ENCODE assay signal across 13 mouse cellular contexts in the genomic region with DNA sequence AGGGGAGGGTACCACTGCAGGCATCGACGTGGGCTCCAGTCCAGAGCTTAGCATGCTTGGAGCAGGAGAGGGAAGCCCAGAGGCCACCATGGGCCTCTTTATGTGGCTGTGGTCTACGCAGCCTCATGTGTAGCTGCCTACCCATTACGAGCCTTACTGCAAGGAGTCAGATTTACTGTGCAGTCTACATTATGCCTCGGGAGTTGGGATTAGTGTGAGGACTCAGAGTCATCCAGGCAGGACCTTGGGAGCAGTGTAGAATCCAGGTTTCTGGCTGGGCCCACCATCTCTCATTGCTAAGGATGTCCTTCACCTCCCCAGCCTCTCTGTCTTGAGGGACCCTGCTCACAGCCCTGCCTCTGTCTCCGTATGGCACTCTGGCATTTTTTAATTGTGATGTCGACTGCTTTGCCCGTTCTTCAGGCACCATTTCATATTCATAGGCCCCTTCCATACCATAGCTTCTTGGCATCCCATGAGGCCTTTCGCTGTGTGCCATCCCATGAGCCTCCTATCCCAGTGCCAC. TPM values are rescaled to one million over a fixed set of nuclear protein-coding genes. Genes with fewer than 3 reads are reported as not detected.
DNase-seq lines count a peak whose midpoint lies in the region; ATAC-seq lines count a peak whose summit lies in the region.
"Had no signal": no experiment of that assay in that cellular context is flagged by ENCODE, and none has a peak within 500 bp of the region (broad histone marks: within the 10 kb centered on the region; RNA-seq: fewer than 3 reads in every experiment).

No protein-coding gene starts in this region.

- H3K4me2 ChIP-seq in kidney, embryonic 14.5 days (replicated peaks; ENCODE audit: low read depth, low read length), result no peak overlapping the region
- H3K4me2 ChIP-seq in embryonic facial prominence, embryonic 13.5 days, result peak overlapping the region; percentile 63
- peak overlapping the region; percentile 53 for H3K4me2 ChIP-seq in intestine, embryonic 14.5 days (ENCODE audit: low read length)
- no peak overlapping the region for H3K4me2 ChIP-seq in liver, embryonic 16.5 days (ENCODE audit: low read depth, low read length)

- H3K9me3 ChIP-seq in kidney, embryonic 14.5 days (ENCODE audit: control insufficient read depth, low read length), result peaks cover 2% of the 10 kb centered on the region; the same call in 1 of the 2 replicates
- 0 out of 2 replicates have a peak, but pooled peaks cover 6% of the 10 kb centered on the region for H3K9me3 ChIP-seq in embryonic facial prominence, embryonic 13.5 days
- peaks cover 3% of the 10 kb centered on the region; the same call in 1 of the 2 replicates for H3K9me3 ChIP-seq in intestine, embryonic 14.5 days (ENCODE audit: control insufficient read depth, low read length)
- no peaks in the 10 kb centered on the region for H3K9me3 ChIP-seq in liver, embryonic 16.5 days (replicated peaks; ENCODE audit: control insufficient read depth, low read length)

- no peak for DNase-seq in kidney, postnatal 4 days
- DNase-seq in intestine, embryonic 14.5 days (ENCODE audit: low spot score), result no peak
- DNase-seq in thymus, postnatal 4 days, result no peak
- DNase-seq in cerebellum, adult 9-10 months, result no peak
- DNase-seq: cerebellum, postnatal 36 days; gastrocnemius, postnatal 25 days; kidney, adult 18-20 months; right cerebral cortex, adult 18-20 months had no signal

- no peak for ATAC-seq in kidney, embryonic 14.5 days (ENCODE audit: low FRiP score, low TSS enrichment)
- no peak for ATAC-seq in embryonic facial prominence, embryonic 13.5 days (ENCODE audit: insufficient number of reproducible peaks, insufficient read depth, low FRiP score, low TSS enrichment, low read depth)
- peak; percentile 11; the same call in 1 of the 2 replicates for ATAC-seq in intestine, embryonic 14.5 days (replicated peaks; ENCODE audit: low FRiP score, low TSS enrichment, low read depth)
- peak; percentile 27 for ATAC-seq in liver, embryonic 16.5 days (ENCODE audit: low read depth)
- ATAC-seq: forebrain, embryonic 14.5 days had no signal

- peak overlapping the region; percentile 91; the same call in 1 of the 2 replicates for H3K27ac ChIP-seq in kidney, embryonic 14.5 days (ENCODE audit: low read depth, low read length)
- H3K27ac ChIP-seq in embryonic facial prominence, embryonic 13.5 days, result peak overlapping the region; percentile 99
- peak overlapping the region; percentile 95 for H3K27ac ChIP-seq in intestine, embryonic 14.5 days (ENCODE audit: low read depth)
- no peak overlapping the region; the same call in 1 of the 2 replicates for H3K27ac ChIP-seq in liver, embryonic 16.5 days (ENCODE audit: low read length)
- H3K27ac ChIP-seq: macrophage had no signal

- no peak overlapping the region for H3K4me3 ChIP-seq in kidney, embryonic 14.5 days (ENCODE audit: low read length)
- H3K4me3 ChIP-seq in embryonic facial prominence, embryonic 13.5 days, result peak overlapping the region; percentile 53
- H3K4me3 ChIP-seq in intestine, embryonic 14.5 days (ENCODE audit: low read depth, low read length), result peak overlapping the region; percentile 51; the same call in 1 of the 2 replicates
- no peak overlapping the region for H3K4me3 ChIP-seq in liver, embryonic 16.5 days (ENCODE audit: low read depth, low read length)

- peaks cover 8% of the 10 kb centered on the region; the same call in 1 of the 2 replicates for H3K36me3 ChIP-seq in kidney, embryonic 14.5 days (ENCODE audit: control insufficient read depth, insufficient read depth, low read length)
- H3K36me3 ChIP-seq in embryonic facial prominence, embryonic 13.5 days, result peaks cover 5% of the 10 kb centered on the region; the same call in 1 of the 2 replicates
- peaks cover 7% of the 10 kb centered on the region; the same call in 1 of the 2 replicates for H3K36me3 ChIP-seq in intestine, embryonic 14.5 days (ENCODE audit: control insufficient read depth, insufficient read depth, low read length)
- H3K36me3 ChIP-seq in liver, embryonic 16.5 days (ENCODE audit: control insufficient read depth, insufficient read depth), result no peaks in the 10 kb centered on the region

- H3K4me1 ChIP-seq in kidney, embryonic 14.5 days (ENCODE audit: control insufficient read depth, insufficient read depth, low read length), result peaks cover 60% of the 10 kb centered on the region
- peaks cover 90% of the 10 kb centered on the region for H3K4me1 ChIP-seq in embryonic facial prominence, embryonic 13.5 days
- peaks cover 63% of the 10 kb centered on the region for H3K4me1 ChIP-seq in intestine, embryonic 14.5 days (replicated peaks; ENCODE audit: control insufficient read depth, insufficient read depth, low read length)
- peaks cover 11% of the 10 kb centered on the region; the same call in 1 of the 2 replicates for H3K4me1 ChIP-seq in liver, embryonic 16.5 days (ENCODE audit: control insufficient read depth, low read depth, low read length)

- H3K9ac ChIP-seq in kidney, embryonic 14.5 days (ENCODE audit: low read depth, low read length), result no peak overlapping the region
- H3K9ac ChIP-seq in embryonic facial prominence, embryonic 13.5 days, result peak overlapping the region; percentile 84
- peak overlapping the region; percentile 89 for H3K9ac ChIP-seq in intestine, embryonic 14.5 days (ENCODE audit: low read length)
- H3K9ac ChIP-seq in liver, embryonic 16.5 days (ENCODE audit: low read depth, low read length), result no peak overlapping the region

- 48% methylated on average over 9 of the region's 9 CpGs for WGBS in kidney, embryonic 14.5 days
- 55% methylated on average over 9 of the region's 9 CpGs for WGBS in embryonic facial prominence, embryonic 13.5 days
- WGBS in intestine, embryonic 14.5 days, result 39% methylated on average over 9 of the region's 9 CpGs
- WGBS in liver, embryonic 16.5 days (ENCODE audit: insufficient replicate concordance), result 55% methylated on average over 9 of the region's 9 CpGs

- no peaks in the 10 kb centered on the region for H3K27me3 ChIP-seq in kidney, embryonic 14.5 days (ENCODE audit: control insufficient read depth, insufficient read depth, low read length)
- H3K27me3 ChIP-seq in embryonic facial prominence, embryonic 13.5 days, result no peaks in the 10 kb centered on the region
- H3K27me3 ChIP-seq in intestine, embryonic 14.5 days (replicated peaks; ENCODE audit: control insufficient read depth, insufficient read depth, low read length), result no peaks in the 10 kb centered on the region
- no peaks in the 10 kb centered on the region; the same call in 1 of the 2 replicates for H3K27me3 ChIP-seq in liver, embryonic 16.5 days (ENCODE audit: control insufficient read depth, insufficient read depth, low read depth, low read length)

RNA-seq across cellular contexts. Expression of gene Mrpl23, which starts 42.4 kb away (rescaled TPM):
- polyA plus RNA-seq in kidney, embryonic 14.5 days (2014; fragmentation: Nextera tagmentation; extraction: Ambion mirVana), result 30.3 and 33.4 TPM in 2 replicates
- 36.0 and 36.7 TPM in 2 replicates for polyA plus RNA-seq in embryonic facial prominence, embryonic 13.5 days (2015; fragmentation: Nextera tagmentation; extraction: Ambion mirVana)
- polyA plus RNA-seq in intestine, embryonic 14.5 days (2014; fragmentation: Nextera tagmentation; extraction: Ambion mirVana), result 36.1 and 45.8 TPM in 2 replicates
- 10.9 and 11.4 TPM in 2 replicates for polyA plus RNA-seq in liver, embryonic 16.5 days (2015; fragmentation: Nextera tagmentation; extraction: Ambion mirVana)

Comparison
In these comparisons a context has a peak if more than half of its experiments do, and no peak if none do; other contexts are left out.
1. ATAC-seq: peak in intestine, embryonic 14.5 days (single experiment) and liver, embryonic 16.5 days (single experiment); none in kidney, embryonic 14.5 days (single experiment) and embryonic facial prominence, embryonic 13.5 days (single experiment).
2. H3K4me2 ChIP-seq: peak in embryonic facial prominence, embryonic 13.5 days (single experiment) and intestine, embryonic 14.5 days (single experiment); none in kidney, embryonic 14.5 days (single experiment) and liver, embryonic 16.5 days (single experiment).
3. H3K4me3 ChIP-seq: peak in embryonic facial prominence, embryonic 13.5 days (single experiment) and intestine, embryonic 14.5 days (single experiment); none in kidney, embryonic 14.5 days (single experiment) and liver, embryonic 16.5 days (single experiment).
4. H3K9ac ChIP-seq: peak in embryonic facial prominence, embryonic 13.5 days (single experiment) and intestine, embryonic 14.5 days (single experiment); none in kidney, embryonic 14.5 days (single experiment) and liver, embryonic 16.5 days (single experiment).